Mouse (Mus musculus) kidney, embryonic 14.5 days (tissue): ENCODE data around the gene Hoxd13. TPM values are rescaled to one million over a fixed set of nuclear protein-coding genes. Genes with fewer than 3 reads are reported as not detected.

Source experiments
- ATAC-seq: fragments of 200-750 bp; cut with Nextera tagmentation; 2 replicates; pipeline ENCODE4 v1.8.0; 2017; ENCODE audit warnings: moderate number of reproducible peaks, mild to moderate bottlenecking, moderate TSS enrichment, moderate library complexity; ENCODE audit not compliant: low FRiP score, low TSS enrichment
- H3K27ac ChIP-seq: fragments of 300-500 bp; sonication (generic); 2 replicates; pipeline ENCODE4 v1.5.1; 2014; ENCODE audit warnings: low read depth, mild to moderate bottlenecking, low read length, moderate library complexity, mixed read lengths
- H3K27me3 ChIP-seq: fragments of 300-500 bp; sonication (generic); 2 replicates; pipeline ENCODE4 v1.6.1; 2014; ENCODE audit warnings: mild to moderate bottlenecking, low read length; ENCODE audit not compliant: control insufficient read depth, insufficient read depth
- H3K36me3 ChIP-seq: fragments of 300-500 bp; sonication (generic); 2 replicates; pipeline ENCODE4 v1.6.1; 2014; ENCODE audit warnings: low read length, mixed read lengths; ENCODE audit not compliant: control insufficient read depth, insufficient read depth
- H3K4me1 ChIP-seq: fragments of 300-500 bp; sonication (generic); 2 replicates; pipeline ENCODE4 v1.6.1; 2014; ENCODE audit warnings: low read length, mixed read lengths; ENCODE audit not compliant: control insufficient read depth, insufficient read depth
- H3K4me2 ChIP-seq: fragments of 300-500 bp; sonication (generic); replicated peaks from 2 replicates; pipeline ENCODE4 v1.6.1; 2014; ENCODE audit warnings: low read depth, mild to moderate bottlenecking, low read length
- H3K4me3 ChIP-seq: fragments of 300-500 bp; sonication (generic); 2 replicates; pipeline ENCODE4 v1.5.1; 2014; ENCODE audit warnings: mild to moderate bottlenecking, low read length
- H3K9ac ChIP-seq: fragments of 300-500 bp; sonication (generic); 2 replicates; pipeline ENCODE4 v1.6.1; 2014; ENCODE audit warnings: low read depth, mild to moderate bottlenecking, low read length, moderate library complexity
- H3K9me3 ChIP-seq: fragments of 300-500 bp; sonication (generic); 2 replicates; pipeline ENCODE4 v1.6.1; 2016; ENCODE audit warnings: low read length; ENCODE audit not compliant: control insufficient read depth
- WGBS: fragments of 180-500 bp; shearing (Covaris S2); extraction: QIAGEN DNeasy Blood & Tissue Kit; methylation state at CpG from one replicate; pipeline ENCODE4 v1.1.7; 2014; 5-methylcytosine and 5-hydroxymethylcytosine counted together
- polyA plus RNA-seq: library from polyadenylated mRNA; unstranded; fragments of >200 nt; fragmentation: Nextera tagmentation; extraction: Ambion mirVana; gene quantifications from 2 replicates; pipeline ENCODE4 v1.2.1, GENCODE M21; 2014

Gene Hoxd13
- polyA plus RNA-seq, 1 experiment from 2014 or later = 0.22 TPM

GRCm38 (mm10) chr2:74680561-74681398 is 12.7 kb downstream of the Hoxd13 start:
- 3% methylated on average over 21 of the region's 21 CpGs for whole genome bisulfite sequencing
- Histone ChIP-seq H3K4me3 (peak overlapping the region; percentile 85), H3K36me3 (0 out of 2 replicates have a peak, but pooled peaks cover 2% of the 10 kb centered on the region), H3K27ac (peak overlapping the region; percentile 97), H3K9ac (peak overlapping the region; percentile 99), H3K4me1 (peaks cover 21% of the 10 kb centered on the region), H3K27me3 (peaks cover 29% of the 10 kb centered on the region), H3K9me3 (no peaks in the 10 kb centered on the region), H3K4me2 (peak overlapping the region; percentile 85)
- no peak for ATAC-seq

DNA sequence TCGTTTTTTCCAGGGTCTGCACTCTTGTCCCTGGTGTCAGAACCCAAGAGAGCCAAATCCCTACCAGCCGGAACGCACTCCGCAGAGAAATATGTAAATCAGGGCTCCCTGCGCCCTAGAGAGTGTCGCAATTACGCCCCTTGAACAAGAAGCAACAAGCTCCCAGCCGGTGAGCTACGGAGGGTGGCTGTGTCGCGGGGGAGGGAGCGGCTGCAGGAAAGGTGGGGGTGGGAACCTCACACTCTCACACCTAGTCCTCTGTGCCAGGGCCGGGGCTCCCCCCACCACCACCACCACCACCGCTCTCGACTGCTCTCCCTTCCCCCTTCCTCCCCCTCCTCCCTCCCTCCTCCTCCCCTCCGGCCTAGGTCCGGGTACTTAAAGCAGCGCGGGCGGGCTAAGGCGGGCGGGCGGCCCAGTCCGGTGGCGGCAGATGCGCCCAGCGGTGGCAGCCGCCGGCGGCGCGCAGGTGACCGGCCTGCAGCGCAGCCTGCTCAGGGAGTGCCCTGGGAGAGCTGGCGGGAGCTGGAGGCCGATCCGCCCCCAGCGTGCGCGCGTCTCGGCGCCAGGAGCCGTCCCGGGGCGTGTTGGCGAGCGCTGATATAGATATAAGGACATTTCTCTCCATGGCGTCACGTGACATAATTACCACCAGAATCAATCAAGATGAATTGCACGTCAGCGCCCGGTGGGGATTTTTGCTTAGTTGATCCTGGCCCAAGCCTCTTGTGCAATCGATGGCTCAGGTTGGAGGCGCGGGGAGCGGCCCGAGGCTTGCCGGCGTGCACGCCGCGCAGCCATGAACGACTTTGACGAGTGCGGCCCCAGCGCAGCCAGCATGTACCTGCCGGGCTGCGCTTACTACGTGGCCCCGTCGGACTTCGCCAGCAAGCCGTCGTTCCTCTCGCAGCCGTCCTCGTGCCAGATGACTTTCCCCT is 13.8 kb downstream of the Hoxd13 start:
- Histone ChIP-seq H3K4me3 (peak overlapping the region; percentile 85), H3K9me3 (no peaks in the 10 kb centered on the region), H3K27ac (peak overlapping the region; percentile 97), H3K36me3 (0 out of 2 replicates have a peak, but pooled peaks cover 2% of the 10 kb centered on the region), H3K4me1 (peaks cover 12% of the 10 kb centered on the region), H3K27me3 (peaks cover 22% of the 10 kb centered on the region; the same call in 1 of the 2 replicates), H3K9ac (peak overlapping the region; percentile 99), H3K4me2 (peak overlapping the region; percentile 85)
- under 1% methylated on average over 67 of the region's 78 CpGs for WGBS
- peak; percentile 70 for ATAC-seq

- Histone ChIP-seq H3K36me3 (peaks cover 2% of the 10 kb centered on the region; the same call in 1 of the 2 replicates), H3K9me3 (no peaks in the 10 kb centered on the region), H3K27me3 (peaks cover 22% of the 10 kb centered on the region; the same call in 1 of the 2 replicates), H3K27ac (peak overlapping the region; percentile 97), H3K9ac (peak overlapping the region; percentile 99), H3K4me2 (peak overlapping the region; percentile 85), H3K4me1 (peaks cover 6% of the 10 kb centered on the region), H3K4me3 (peak overlapping the region; percentile 85)
- no peak for ATAC-seq
- WGBS = 3% methylated on average over 40 of the region's 51 CpGs
Measured at GRCm38 (mm10) chr2:74682796-74683195, 14.7 kb downstream of the Hoxd13 start.

- under 1% methylated on average over 18 of the region's 18 CpGs for WGBS
- Histone ChIP-seq H3K36me3 (peaks cover 2% of the 10 kb centered on the region; the same call in 1 of the 2 replicates), H3K4me2 (peak overlapping the region; percentile 85), H3K27me3 (peaks cover 22% of the 10 kb centered on the region; the same call in 1 of the 2 replicates), H3K9ac (peak overlapping the region; percentile 99), H3K27ac (peak overlapping the region; percentile 97), H3K4me1 (peaks cover 3% of the 10 kb centered on the region), H3K9me3 (no peaks in the 10 kb centered on the region), H3K4me3 (peak overlapping the region; percentile 85)
- peak; percentile 47 for ATAC-seq
Measured at GRCm38 (mm10) chr2:74683471-74683951, 15.4 kb downstream of the Hoxd13 start.

- peak overlapping the region; percentile 85 for H3K4me2 ChIP-seq
- H3K4me3 ChIP-seq = peak overlapping the region; percentile 85
- H3K27me3 ChIP-seq = peaks cover 22% of the 10 kb centered on the region; the same call in 1 of the 2 replicates
- H3K36me3 ChIP-seq = peaks cover 2% of the 10 kb centered on the region; the same call in 1 of the 2 replicates
- peak overlapping the region; percentile 97 for H3K27ac ChIP-seq
- WGBS = 3% methylated on average over 12 of the region's 12 CpGs
- peaks cover under 1% of the 10 kb centered on the region; the same call in 1 of the 2 replicates for H3K4me1 ChIP-seq
- H3K9me3 ChIP-seq = no peaks in the 10 kb centered on the region
- no peak for ATAC-seq
- H3K9ac ChIP-seq = peak overlapping the region; percentile 99
Measured at GRCm38 (mm10) chr2:74684106-74684505, 16.0 kb downstream of the Hoxd13 start.

- no peak for ATAC-seq
- H3K4me2 ChIP-seq = peak overlapping the region; percentile 85
- H3K4me3 ChIP-seq = peak overlapping the region; percentile 85
- no peaks in the 10 kb centered on the region for H3K9me3 ChIP-seq
- peaks cover 20% of the 10 kb centered on the region; the same call in 1 of the 2 replicates for H3K27me3 ChIP-seq
- no peaks in the 10 kb centered on the region for H3K4me1 ChIP-seq
- WGBS = 7% methylated on average over 4 of the region's 4 CpGs
- H3K36me3 ChIP-seq = peaks cover 2% of the 10 kb centered on the region; the same call in 1 of the 2 replicates
- H3K27ac ChIP-seq = peak overlapping the region; percentile 97; the same call in 1 of the 2 replicates
- peak overlapping the region; percentile 99 for H3K9ac ChIP-seq
Measured at GRCm38 (mm10) chr2:74685059-74685603, 17.0 kb downstream of the Hoxd13 start.

DNA sequence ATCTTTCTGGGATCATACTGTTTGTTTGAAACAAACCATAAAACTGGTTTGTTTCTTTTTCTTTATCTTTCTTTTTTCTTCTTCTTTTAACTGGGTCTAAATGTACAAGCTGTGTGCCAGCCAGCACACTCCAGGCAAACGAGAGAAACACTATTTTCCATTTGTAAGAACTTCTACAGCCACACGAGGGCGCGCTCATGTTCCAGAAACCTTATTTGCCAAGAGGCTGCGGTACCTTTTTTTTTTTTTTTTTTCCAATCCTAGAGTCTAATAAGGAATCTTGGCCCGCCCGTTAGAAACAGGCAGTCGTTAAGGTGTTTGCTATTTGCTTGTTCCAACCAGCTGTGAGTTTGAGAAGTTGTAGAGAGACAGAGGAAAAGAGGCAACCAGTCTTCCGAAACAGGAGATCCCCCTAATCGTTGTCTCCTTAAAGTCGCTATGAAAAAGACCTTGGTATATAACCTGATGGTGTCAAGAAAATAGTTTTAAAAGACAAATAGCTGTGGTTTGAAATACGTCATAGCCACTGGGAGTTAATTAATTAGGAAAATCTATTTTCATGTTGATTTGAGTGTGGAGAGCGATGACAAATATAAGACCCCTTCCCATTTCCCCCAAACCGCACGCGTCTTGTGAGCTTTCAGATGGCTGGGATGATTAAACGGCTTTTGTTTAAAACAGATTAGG is 18.3 kb downstream of the Hoxd13 start:
- Histone ChIP-seq H3K9ac (peak overlapping the region; percentile 92), H3K27ac (peak overlapping the region; percentile 94), H3K9me3 (no peaks in the 10 kb centered on the region), H3K4me3 (peak overlapping the region; percentile 85), H3K4me2 (peak overlapping the region; percentile 85), H3K36me3 (peaks cover 2% of the 10 kb centered on the region; the same call in 1 of the 2 replicates), H3K27me3 (peaks cover 14% of the 10 kb centered on the region; the same call in 1 of the 2 replicates), H3K4me1 (no peaks in the 10 kb centered on the region)
- ATAC-seq = no peak
- 2% methylated on average over 17 of the region's 17 CpGs for WGBS
